Mouse (Mus musculus) thymus, postnatal 10 days (tissue): ENCODE data around the gene Spint1.

Source experiments
- DNase-seq, 2 experiments: peaks; one replicate each; pipeline ENCODE4 v3.0.0; 2021; ENCODE audit warnings: low spot score in 2 of 2

Spint1 gene

DNA sequence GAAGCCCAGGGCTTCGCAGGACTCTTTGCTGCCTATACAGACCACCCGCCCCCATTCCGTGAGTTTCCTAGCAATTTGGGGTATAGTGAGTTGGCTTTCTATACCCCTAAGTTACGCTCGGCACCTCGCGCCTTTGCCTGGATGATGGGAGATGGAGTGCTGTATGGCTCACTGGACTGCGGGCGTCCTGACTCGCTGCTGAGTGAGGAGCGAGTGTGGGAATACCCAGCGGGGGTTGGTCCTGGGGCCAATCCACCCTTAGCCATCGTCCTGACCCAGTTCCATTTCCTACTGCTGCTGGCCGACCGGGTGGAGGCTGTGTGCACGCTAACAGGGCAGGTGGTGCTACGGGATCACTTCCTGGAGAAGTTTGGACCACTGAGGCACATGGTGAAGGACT, 56.1 kb downstream of the Spint1 start:
- DNase-seq = no peak

DNA sequence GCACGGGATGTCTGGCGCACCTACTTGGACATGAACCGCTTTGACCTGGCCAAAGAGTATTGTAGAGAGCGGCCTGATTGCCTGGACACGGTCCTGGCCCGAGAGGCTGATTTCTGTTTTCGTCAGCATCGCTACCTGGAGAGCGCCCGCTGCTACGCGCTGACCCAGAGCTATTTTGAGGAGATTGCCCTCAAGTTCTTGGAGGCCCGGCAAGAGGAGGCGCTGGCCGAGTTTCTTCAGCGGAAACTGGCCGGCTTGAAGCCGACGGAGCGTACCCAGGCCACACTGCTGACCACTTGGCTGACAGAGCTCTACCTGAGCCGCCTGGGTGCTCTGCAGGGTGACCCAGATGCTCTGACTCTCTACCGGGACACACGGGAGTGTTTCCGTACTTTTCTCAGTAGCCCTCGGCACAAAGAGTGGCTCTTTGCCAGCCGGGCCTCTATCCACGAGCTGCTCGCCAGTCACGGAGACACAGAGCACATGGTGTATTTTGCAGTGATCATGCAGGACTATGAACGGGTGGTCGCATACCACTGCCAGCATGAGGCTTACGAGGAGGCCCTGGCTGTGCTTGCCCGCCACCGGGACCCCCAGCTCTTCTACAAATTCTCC, 56.7 kb downstream of the Spint1 start:
- no peak for DNase-seq

DNA sequence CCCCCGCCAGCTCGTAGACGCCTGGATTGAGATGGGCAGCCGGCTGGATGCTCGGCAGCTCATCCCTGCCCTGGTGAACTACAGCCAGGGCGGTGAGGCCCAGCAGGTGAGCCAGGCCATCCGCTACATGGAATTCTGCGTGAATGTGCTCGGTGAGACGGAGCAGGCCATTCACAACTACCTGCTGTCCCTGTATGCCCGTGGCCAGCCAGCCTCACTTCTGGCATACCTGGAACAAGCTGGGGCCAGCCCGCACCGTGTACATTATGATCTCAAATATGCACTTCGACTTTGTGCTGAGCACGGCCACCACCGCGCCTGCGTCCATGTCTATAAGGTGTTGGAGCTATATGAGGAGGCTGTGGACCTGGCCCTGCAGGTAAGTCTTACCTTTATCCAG, 57.2 kb downstream of the Spint1 start:
- DNase-seq = no peak

DNA sequence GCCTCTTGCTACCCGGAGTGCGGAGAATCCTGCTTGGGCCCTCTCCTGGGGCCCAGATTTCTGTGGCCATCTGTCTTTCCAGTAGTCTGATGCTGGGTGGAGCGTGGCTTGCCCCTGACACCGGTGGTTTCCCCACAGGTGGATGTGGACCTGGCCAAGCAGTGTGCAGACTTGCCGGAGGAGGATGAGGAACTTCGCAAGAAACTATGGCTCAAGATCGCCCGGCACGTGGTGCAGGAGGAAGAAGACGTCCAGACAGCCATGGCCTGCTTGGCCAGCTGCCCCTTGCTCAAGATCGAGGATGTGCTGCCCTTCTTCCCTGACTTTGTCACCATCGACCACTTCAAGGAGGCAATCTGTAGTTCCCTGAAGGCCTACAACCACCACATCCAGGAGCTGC, 59.6 kb downstream of the Spint1 start:
- no peak for DNase-seq

DNA sequence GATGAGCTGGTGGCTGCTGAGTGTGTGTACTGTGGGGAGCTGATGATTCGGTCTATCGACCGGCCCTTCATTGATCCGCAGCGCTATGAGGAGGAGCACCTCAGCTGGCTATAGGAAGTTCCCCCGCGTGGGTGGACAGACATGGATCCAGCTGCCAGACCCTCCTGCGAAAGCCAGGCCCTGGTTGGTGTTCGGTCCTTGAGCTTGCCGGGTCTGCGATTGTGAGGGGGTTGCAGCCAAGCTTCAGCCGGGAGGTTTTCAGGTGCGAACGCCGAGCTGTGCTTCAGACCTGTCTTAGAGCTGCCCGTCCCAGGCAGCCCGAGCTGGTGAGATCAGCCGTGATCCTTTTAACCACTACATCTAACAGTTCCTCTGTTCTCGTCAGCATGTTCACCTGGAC, 60.3 kb downstream of the Spint1 start:
- DNase-seq = no peak

DNA sequence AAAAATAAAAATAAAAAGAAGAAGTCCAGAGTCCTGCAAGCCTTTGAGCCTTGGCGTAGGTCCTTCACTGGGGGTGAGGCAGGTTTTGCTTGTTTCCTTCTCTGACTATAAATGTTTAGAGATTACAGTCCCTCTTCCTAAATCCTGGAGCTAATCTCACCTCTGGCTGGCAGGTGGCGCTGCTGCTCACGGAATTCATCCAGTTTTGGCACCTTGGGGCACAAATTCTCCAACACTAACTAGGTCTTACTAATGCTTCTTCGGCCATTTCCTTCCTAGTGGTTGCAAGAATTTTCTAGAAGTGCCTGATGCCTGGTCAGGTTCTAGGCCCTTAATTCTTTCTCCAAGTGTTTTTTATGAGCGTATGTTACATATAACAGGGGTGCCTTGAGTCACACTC, 61.2 kb downstream of the Spint1 start:
- peak; percentile 39 to 67 for DNase-seq

DNA sequence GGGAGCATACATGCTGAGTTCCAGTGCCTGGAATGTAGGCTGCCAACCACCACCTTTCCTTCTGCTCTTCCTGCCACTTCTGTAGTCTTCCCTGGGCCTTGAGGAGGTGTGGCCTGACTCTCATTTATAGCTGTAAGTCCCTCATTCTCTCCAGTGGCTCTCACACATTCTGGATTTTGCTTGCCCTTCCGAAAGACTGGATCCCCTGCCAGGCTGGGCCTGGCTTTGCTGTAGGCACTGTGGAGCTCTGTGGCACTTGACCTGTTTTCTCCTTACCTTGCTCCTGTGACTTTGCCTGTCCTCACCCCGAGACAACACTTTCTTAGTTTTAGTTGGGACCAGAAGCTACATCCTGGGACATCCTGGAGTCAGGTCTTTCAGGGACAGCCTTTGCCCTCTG, 61.7 kb downstream of the Spint1 start:
- DNase-seq = no peak
